In genomic region chr19:14588221-14589123, GRCm38 (mm10) we compare ENCODE assay signal across 9 mouse cellular contexts. TPM values are rescaled to one million over a fixed set of nuclear protein-coding genes. Genes with fewer than 3 reads are reported as not detected.
A peak's percentile ranks its signal among the peaks of the same experiment; 100 is the strongest.
DNase-seq lines count a peak whose midpoint lies in the region; ATAC-seq and TF ChIP-seq lines count a peak whose summit lies in the region.
"Had no signal": no experiment of that assay in that cellular context is flagged by ENCODE, and none has a peak within 500 bp of the region (broad histone marks: within the 10 kb centered on the region; RNA-seq: fewer than 3 reads in every experiment).

No protein-coding gene starts in this region.

- no peak for TF ChIP-seq CTCF in midbrain, postnatal 0 days (IDR thresholded peaks at IDR 0.05)

- DNase-seq in midbrain, embryonic 14.5 days, result peak; percentile 65
- DNase-seq in midbrain, postnatal 0 days (ENCODE audit: low spot score), result no peak
- peak; percentile 34 for DNase-seq in embryonic facial prominence, embryonic 10.5 days (ENCODE audit: low spot score)
- peak; percentile 65 for DNase-seq in thymus, postnatal 0 days (ENCODE audit: low spot score)
- DNase-seq in layer of hippocampus, adult 9-11 months, result no peak
- no peak for DNase-seq in cerebellum, adult 11-12 months
- no peak for DNase-seq in frontal cortex, postnatal 10 days (ENCODE audit: low spot score in 2 of 2)

- peaks cover 31% of the 10 kb centered on the region for H3K4me1 ChIP-seq in midbrain, embryonic 14.5 days (ENCODE audit: control insufficient read depth, insufficient read depth, low read length)
- H3K4me1 ChIP-seq in midbrain, postnatal 0 days (ENCODE audit: insufficient read depth, low read length), result peaks cover 10% of the 10 kb centered on the region; the same call in 1 of the 2 replicates
- H3K4me1 ChIP-seq in embryonic facial prominence, embryonic 10.5 days, result peaks cover 61% of the 10 kb centered on the region
- H3K4me1 ChIP-seq in kidney, embryonic 15.5 days, result peaks cover 42% of the 10 kb centered on the region

- H3K9ac ChIP-seq in midbrain, embryonic 14.5 days (replicated peaks; ENCODE audit: low read length), result no peak overlapping the region
- H3K9ac ChIP-seq in midbrain, postnatal 0 days (replicated peaks; ENCODE audit: low read length, poor library complexity, severe bottlenecking), result no peak overlapping the region
- H3K9ac ChIP-seq in kidney, embryonic 15.5 days, result no peak overlapping the region
- H3K9ac ChIP-seq: limb, embryonic 13.5 days had no signal

- ATAC-seq in midbrain, embryonic 14.5 days (ENCODE audit: low FRiP score, low TSS enrichment), result no peak
- ATAC-seq in midbrain, postnatal 0 days (ENCODE audit: low FRiP score), result no peak
- ATAC-seq in kidney, embryonic 15.5 days (replicated peaks; ENCODE audit: low FRiP score), result peak; percentile 82

- peaks cover 5% of the 10 kb centered on the region; the same call in 1 of the 2 replicates for H3K27me3 ChIP-seq in midbrain, embryonic 14.5 days (ENCODE audit: control insufficient read depth, insufficient read depth, low read length)
- no peaks in the 10 kb centered on the region for H3K27me3 ChIP-seq in midbrain, postnatal 0 days (ENCODE audit: insufficient read depth, low read length)
- H3K27me3 ChIP-seq in embryonic facial prominence, embryonic 10.5 days (replicated peaks; ENCODE audit: low read depth, poor library complexity, severe bottlenecking), result no peaks in the 10 kb centered on the region; the same call in 1 of the 2 replicates
- H3K27me3 ChIP-seq in kidney, embryonic 15.5 days, result no peaks in the 10 kb centered on the region
- H3K27me3 ChIP-seq: limb, embryonic 13.5 days had no signal

- WGBS in midbrain, embryonic 14.5 days, result 42% methylated on average over 3 of the region's 3 CpGs
- WGBS in midbrain, postnatal 0 days, result 59% methylated on average over 3 of the region's 3 CpGs
- WGBS in embryonic facial prominence, embryonic 10.5 days, result 38% methylated on average over 3 of the region's 3 CpGs
- 26% methylated on average over 3 of the region's 3 CpGs for WGBS in kidney, embryonic 15.5 days

- no peak overlapping the region for H3K4me3 ChIP-seq in midbrain, embryonic 14.5 days (replicated peaks; ENCODE audit: low read depth, low read length)
- H3K4me3 ChIP-seq in midbrain, postnatal 0 days (ENCODE audit: low read depth, low read length), result no peak overlapping the region
- no peak overlapping the region for H3K4me3 ChIP-seq in embryonic facial prominence, embryonic 10.5 days
- no peak overlapping the region for H3K4me3 ChIP-seq in kidney, embryonic 15.5 days (replicated peaks)
- H3K4me3 ChIP-seq: limb, embryonic 13.5 days had no signal

- peaks cover 9% of the 10 kb centered on the region for H3K36me3 ChIP-seq in midbrain, embryonic 14.5 days (ENCODE audit: control insufficient read depth, insufficient read depth, low read length)
- 0 out of 2 replicates have a peak, but pooled peaks cover 3% of the 10 kb centered on the region for H3K36me3 ChIP-seq in midbrain, postnatal 0 days (ENCODE audit: insufficient read depth, low read length)
- peaks cover 54% of the 10 kb centered on the region for H3K36me3 ChIP-seq in embryonic facial prominence, embryonic 10.5 days (replicated peaks)
- peaks cover 10% of the 10 kb centered on the region; the same call in 1 of the 2 replicates for H3K36me3 ChIP-seq in kidney, embryonic 15.5 days

- no peaks in the 10 kb centered on the region for H3K9me3 ChIP-seq in midbrain, embryonic 14.5 days (ENCODE audit: control insufficient read depth, low read length)
- no peaks in the 10 kb centered on the region for H3K9me3 ChIP-seq in midbrain, postnatal 0 days (ENCODE audit: low read length)
- no peaks in the 10 kb centered on the region for H3K9me3 ChIP-seq in embryonic facial prominence, embryonic 10.5 days
- H3K9me3 ChIP-seq in kidney, embryonic 15.5 days (replicated peaks), result no peaks in the 10 kb centered on the region
- H3K9me3 ChIP-seq: limb, embryonic 13.5 days had no signal

- no peak overlapping the region for H3K27ac ChIP-seq in midbrain, embryonic 14.5 days (replicated peaks; ENCODE audit: low read depth, low read length)
- no peak overlapping the region for H3K27ac ChIP-seq in midbrain, postnatal 0 days (ENCODE audit: low read depth, low read length)
- H3K27ac ChIP-seq in embryonic facial prominence, embryonic 10.5 days (replicated peaks), result peak overlapping the region; percentile 30; the same call in 1 of the 2 replicates
- peak overlapping the region; percentile 82 for H3K27ac ChIP-seq in kidney, embryonic 15.5 days
- H3K27ac ChIP-seq: limb, embryonic 13.5 days had no signal

- H3K4me2 ChIP-seq in midbrain, embryonic 14.5 days (ENCODE audit: low read length), result no peak overlapping the region
- no peak overlapping the region for H3K4me2 ChIP-seq in midbrain, postnatal 0 days (ENCODE audit: low read depth, low read length, poor library complexity, severe bottlenecking)
- no peak overlapping the region for H3K4me2 ChIP-seq in kidney, embryonic 15.5 days
- H3K4me2 ChIP-seq: limb, embryonic 13.5 days had no signal

RNA-seq across cellular contexts. Expression of gene Tle4, which starts 9.4 kb away (rescaled TPM):
- 34.5 and 39.6 TPM in 2 replicates for polyA plus RNA-seq in midbrain, embryonic 14.5 days (2014; fragmentation: Nextera tagmentation; extraction: Ambion mirVana)
- 54.6 and 69.8 TPM in 2 replicates for total RNA-seq in midbrain, postnatal 0 days (2014; rRNA removed)
- polyA plus RNA-seq in midbrain, postnatal 0 days (2015; fragmentation: Nextera tagmentation; extraction: Ambion mirVana), result 20.4 and 21.4 TPM in 2 replicates
- polyA plus RNA-seq in embryonic facial prominence, embryonic 10.5 days (2016; fragmentation: Nextera tagmentation; extraction: Ambion mirVana), result 19.4 and 21.7 TPM in 2 replicates
- polyA plus RNA-seq in kidney, embryonic 15.5 days (2015; fragmentation: Nextera tagmentation; extraction: Ambion mirVana), result 15.0 and 15.4 TPM in 2 replicates
- 10.0 and 11.8 TPM in 2 replicates for polyA plus RNA-seq in thymus, postnatal 0 days (2015; fragmentation: Nextera tagmentation; extraction: Ambion mirVana)

Comparison
In these comparisons a context has a peak if more than half of its experiments do, and no peak if none do; other contexts are left out.
1. DNase-seq: peak in midbrain, embryonic 14.5 days (single experiment), embryonic facial prominence, embryonic 10.5 days (single experiment) and thymus, postnatal 0 days (single experiment); none in midbrain, postnatal 0 days (single experiment), layer of hippocampus, adult 9-11 months (single experiment), cerebellum, adult 11-12 months (single experiment) and frontal cortex, postnatal 10 days (0 of 2).
2. H3K27ac ChIP-seq: peak in embryonic facial prominence, embryonic 10.5 days (single experiment) and kidney, embryonic 15.5 days (single experiment); none in midbrain, embryonic 14.5 days (single experiment) and midbrain, postnatal 0 days (single experiment).